Mouse (Mus musculus) G1E (cell line): ENCODE data around the gene Pappa2.

Source experiments
- CTCF ChIP-seq: IDR thresholded peaks from 2 replicates; pipeline ENCODE4 v1.5.1; 2012; ENCODE audit warnings: low read depth, low read length, inconsistent platforms, mixed read lengths
- GATA1 ChIP-seq: IDR thresholded peaks from 2 replicates; pipeline ENCODE4 v1.6.1; 2012; ENCODE audit warnings: borderline replicate concordance, low read length, inconsistent platforms, mixed read lengths
- TAL1 ChIP-seq: conservative IDR thresholded peaks from 2 replicates; pipeline ENCODE4 v1.6.1; 2012; ENCODE audit warnings: low read depth, low read length, inconsistent platforms, mixed read lengths

- no peak for TF ChIP-seq GATA1
- no peak for TF ChIP-seq CTCF
- no peak for TF ChIP-seq TAL1
These were observed 216.1 kb downstream of the Pappa2 start for GRCm38 (mm10) chr1:158764211-158764610.
